Mouse (Mus musculus) left cerebral cortex, postnatal 14 days (tissue): Measurements from ENCODE around the gene Csrnp3. TPM values are rescaled to one million over a fixed set of nuclear protein-coding genes. Genes with fewer than 3 reads are reported as not detected.

Experiments used
- DNase-seq, 2 experiments: peaks; one replicate each; pipeline ENCODE4 v3.0.0; 2021 to 2022; ENCODE audit warnings: low spot score in 2 of 2, mixed read lengths in 1 of 2
- intact Hi-C: fragments of 180-260 bp; cut with DNase I; formaldehyde crosslinking; loops from one replicate; pipeline ENCODE4 v1.15.1; 2025
- total RNA-seq, 2 experiments: library from RNA; stranded (reverse); gene quantifications; 2 replicates each; pipeline ENCODE4 v1.2.3; 2021

Gene Csrnp3
- total RNA-seq, 2 experiments from 2014 or later, result 89.3 to 90.8 TPM

- no peak for DNase-seq
- intact Hi-C loops, result no loop called here
Observed at GRCm38 (mm10) chr2:66069454-66069853, 223.9 kb downstream of the Csrnp3 start.

GRCm38 (mm10) chr2:66080731-66081130 lies 235.2 kb downstream of the Csrnp3 start:
- no peak for DNase-seq
- intact Hi-C loops, result no loop called here

Other genes with a start within 250 kb of the Csrnp3 start
- 100 to 1,000 TPM; 342 to 345 TPM for gene Scn2a, start 225.0 kb upstream of the Csrnp3 start, total RNA-seq